Mouse (Mus musculus): Measurements from ENCODE around the gene Zfp36l2. TPM values are rescaled to one million over a fixed set of nuclear protein-coding genes. Genes with fewer than 3 reads are reported as not detected.

Gene Zfp36l2
- polyA plus RNA-seq, 2 experiments, result 30.9 to 80.1 TPM

DNA sequence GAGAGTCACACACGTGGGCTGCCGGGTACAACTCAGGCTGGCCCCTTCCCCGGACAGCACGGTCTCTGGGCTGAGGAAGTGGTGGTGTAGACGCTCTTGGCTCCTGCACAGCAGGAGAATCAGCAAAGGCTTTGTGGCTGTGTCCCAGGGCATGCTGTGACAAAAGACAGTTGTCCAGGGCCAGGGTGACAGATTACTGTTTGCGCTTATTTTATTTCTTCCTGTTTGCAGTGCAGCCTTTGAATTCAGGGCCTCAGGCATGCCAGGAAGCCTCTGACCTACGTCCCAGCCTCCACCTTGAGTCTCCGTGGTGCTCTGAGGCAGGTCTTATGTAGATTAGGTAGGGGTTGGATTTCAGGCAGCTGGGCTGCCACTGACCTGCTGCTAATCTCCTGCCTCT, 10.3 kb downstream of the Zfp36l2 start:
- H3K9ac ChIP-seq (ENCODE audit: low read depth, low read length, severe bottlenecking), result no peak overlapping the region
- no peaks in the 10 kb centered on the region for H3K27me3 ChIP-seq (ENCODE audit: control insufficient read depth, insufficient read depth, low read length)
- no peak for DNase-seq (ENCODE audit: low spot score)
- no peaks in the 10 kb centered on the region for H3K36me3 ChIP-seq (ENCODE audit: control insufficient read depth, insufficient read depth, low read length)
- no peak overlapping the region for H3K27ac ChIP-seq (replicated peaks; ENCODE audit: low read depth, low read length)
- H3K9me3 ChIP-seq (ENCODE audit: control insufficient read depth, low read length), result no peaks in the 10 kb centered on the region
- no peak for TF ChIP-seq POLR2A (IDR thresholded peaks at IDR 0.05; ENCODE audit: borderline replicate concordance, extremely low read depth, insufficient read depth, insufficient read length)
- peaks cover 34% of the 10 kb centered on the region for H3K4me1 ChIP-seq (ENCODE audit: control insufficient read depth, insufficient read depth, low read length)
- H3K4me3 ChIP-seq (replicated peaks; ENCODE audit: low read length), result no peak overlapping the region
- no peak for ATAC-seq (ENCODE audit: low FRiP score, low read depth)
- no peak overlapping the region for H3K4me2 ChIP-seq (replicated peaks; ENCODE audit: low read depth, low read length, severe bottlenecking)
- 24% methylated on average over 8 of the region's 8 CpGs for WGBS

DNA sequence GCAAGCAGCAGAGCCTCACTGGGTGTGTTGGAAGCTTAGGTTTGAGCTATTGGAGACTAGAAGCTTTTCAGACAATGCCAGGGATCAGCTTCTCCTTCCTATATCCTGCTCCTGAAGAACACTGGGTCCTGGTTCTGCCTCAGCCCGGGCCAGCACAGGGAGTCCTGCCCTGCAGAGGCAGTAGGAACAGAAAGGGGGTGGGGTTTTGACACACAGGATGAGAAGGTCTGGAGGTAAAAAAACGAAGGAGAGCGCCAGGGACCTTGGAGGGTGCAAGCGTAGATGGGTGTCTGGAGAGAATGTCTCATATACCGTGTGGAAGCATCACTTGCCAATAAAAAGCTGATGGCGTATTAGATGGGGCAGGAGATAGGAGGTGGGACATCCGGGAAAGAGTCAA, 11.3 kb downstream of the Zfp36l2 start:
- no peak for DNase-seq (ENCODE audit: low spot score)

GRCm38 (mm10) chr17:84175196-84175595, 12.6 kb downstream of the Zfp36l2 start:
- Histone ChIP-seq H3K4me3 (replicated peaks; ENCODE audit: low read length) (no peak overlapping the region), H3K27me3 (ENCODE audit: control insufficient read depth, insufficient read depth, low read length) (no peaks in the 10 kb centered on the region), H3K27ac (replicated peaks; ENCODE audit: low read depth, low read length) (no peak overlapping the region), H3K9ac (ENCODE audit: low read depth, low read length, severe bottlenecking) (no peak overlapping the region), H3K36me3 (ENCODE audit: control insufficient read depth, insufficient read depth, low read length) (no peaks in the 10 kb centered on the region), H3K4me2 (replicated peaks; ENCODE audit: low read depth, low read length, severe bottlenecking) (no peak overlapping the region), H3K9me3 (ENCODE audit: control insufficient read depth, low read length) (no peaks in the 10 kb centered on the region), H3K4me1 (ENCODE audit: control insufficient read depth, insufficient read depth, low read length) (peaks cover 11% of the 10 kb centered on the region)
- over 99% methylated on average over 17 of the region's 17 CpGs for WGBS
- DNase-seq (ENCODE audit: low spot score) (no peak), ATAC-seq (ENCODE audit: low FRiP score, low read depth) (no peak)
- no peak for TF ChIP-seq POLR2A (IDR thresholded peaks at IDR 0.05; ENCODE audit: borderline replicate concordance, extremely low read depth, insufficient read depth, insufficient read length)

More for the DNA sequence above, 11.3 kb downstream of the Zfp36l2 start:
- no peaks in the 10 kb centered on the region for H3K27me3 ChIP-seq (ENCODE audit: control insufficient read depth, insufficient read depth, low read length)
- H3K4me1 ChIP-seq (ENCODE audit: control insufficient read depth, insufficient read depth, low read length), result peaks cover 24% of the 10 kb centered on the region
- ATAC-seq (ENCODE audit: low FRiP score, low read depth), result no peak
- no peak overlapping the region for H3K9ac ChIP-seq (ENCODE audit: low read depth, low read length, severe bottlenecking)
- TF ChIP-seq POLR2A (IDR thresholded peaks at IDR 0.05; ENCODE audit: borderline replicate concordance, extremely low read depth, insufficient read depth, insufficient read length), result no peak
- no peaks in the 10 kb centered on the region for H3K9me3 ChIP-seq (ENCODE audit: control insufficient read depth, low read length)
- H3K4me3 ChIP-seq (replicated peaks; ENCODE audit: low read length), result no peak overlapping the region
- 78% methylated on average over 7 of the region's 7 CpGs for WGBS
- no peak overlapping the region for H3K27ac ChIP-seq (replicated peaks; ENCODE audit: low read depth, low read length)
- no peak overlapping the region for H3K4me2 ChIP-seq (replicated peaks; ENCODE audit: low read depth, low read length, severe bottlenecking)
- H3K36me3 ChIP-seq (ENCODE audit: control insufficient read depth, insufficient read depth, low read length), result no peaks in the 10 kb centered on the region

DNA sequence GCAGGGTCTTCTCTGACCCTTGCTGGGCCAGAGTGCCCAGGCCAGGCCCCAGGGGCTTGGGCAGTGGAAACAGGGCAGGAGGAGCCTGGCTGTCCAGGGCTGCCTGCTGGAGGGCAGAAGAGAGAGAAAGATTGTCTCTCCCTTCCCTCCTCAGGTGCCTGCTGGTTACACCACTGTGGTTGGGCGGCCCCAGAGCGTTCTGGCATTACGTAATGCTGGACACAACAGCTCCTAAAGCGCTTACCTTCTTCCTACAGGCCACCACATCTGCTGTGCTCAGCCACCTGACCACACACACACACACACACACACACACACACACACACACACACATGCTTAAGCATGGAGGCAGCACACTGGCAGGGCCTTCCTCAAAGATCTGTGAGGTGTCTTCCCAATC, 20.4 kb downstream of the Zfp36l2 start:
- TF ChIP-seq POLR2A (IDR thresholded peaks at IDR 0.05; ENCODE audit: borderline replicate concordance, extremely low read depth, insufficient read depth, insufficient read length), result no peak
- H3K4me3 ChIP-seq (replicated peaks; ENCODE audit: low read length), result no peak overlapping the region
- ATAC-seq (ENCODE audit: low FRiP score, low read depth) (no peak), DNase-seq (ENCODE audit: low spot score) (no peak)
- no peaks in the 10 kb centered on the region for H3K27me3 ChIP-seq (ENCODE audit: control insufficient read depth, insufficient read depth, low read length)
- H3K9ac ChIP-seq (ENCODE audit: low read depth, low read length, severe bottlenecking), result no peak overlapping the region
- 91% methylated on average over 4 of the region's 4 CpGs for WGBS
- H3K9me3 ChIP-seq (ENCODE audit: control insufficient read depth, low read length), result no peaks in the 10 kb centered on the region
- no peaks in the 10 kb centered on the region for H3K36me3 ChIP-seq (ENCODE audit: control insufficient read depth, insufficient read depth, low read length)
- no peak overlapping the region for H3K27ac ChIP-seq (replicated peaks; ENCODE audit: low read depth, low read length)
- H3K4me1 ChIP-seq (ENCODE audit: control insufficient read depth, insufficient read depth, low read length), result peaks cover 7% of the 10 kb centered on the region
- no peak overlapping the region for H3K4me2 ChIP-seq (replicated peaks; ENCODE audit: low read depth, low read length, severe bottlenecking)

GRCm38 (mm10) chr17:84166135-84166860, 21.4 kb downstream of the Zfp36l2 start:
- Histone ChIP-seq H3K36me3 (ENCODE audit: control insufficient read depth, insufficient read depth, low read length) (no peaks in the 10 kb centered on the region), H3K9ac (ENCODE audit: low read depth, low read length, severe bottlenecking) (no peak overlapping the region), H3K27ac (replicated peaks; ENCODE audit: low read depth, low read length) (no peak overlapping the region), H3K27me3 (ENCODE audit: control insufficient read depth, insufficient read depth, low read length) (no peaks in the 10 kb centered on the region), H3K4me1 (ENCODE audit: control insufficient read depth, insufficient read depth, low read length) (peaks cover 18% of the 10 kb centered on the region), H3K4me2 (replicated peaks; ENCODE audit: low read depth, low read length, severe bottlenecking) (no peak overlapping the region), H3K9me3 (ENCODE audit: control insufficient read depth, low read length) (no peaks in the 10 kb centered on the region), H3K4me3 (replicated peaks; ENCODE audit: low read length) (no peak overlapping the region)
- ATAC-seq (ENCODE audit: low FRiP score, low read depth) (no peak), DNase-seq (ENCODE audit: low spot score) (no peak)
- TF ChIP-seq POLR2A (IDR thresholded peaks at IDR 0.05; ENCODE audit: borderline replicate concordance, extremely low read depth, insufficient read depth, insufficient read length), result no peak
- WGBS, result 79% methylated on average over 9 of the region's 9 CpGs

Data from limb, embryonic 14.5 days (tissue).